Mouse (Mus musculus) liver, embryonic 16.5 days (tissue): ENCODE data around the gene Gorasp1. TPM values are rescaled to one million over a fixed set of nuclear protein-coding genes. Genes with fewer than 3 reads are reported as not detected.

Experiments used
- ATAC-seq: fragments of 200-750 bp; cut with Nextera tagmentation; 2 replicates; pipeline ENCODE4 v1.8.0; 2017; ENCODE audit warnings: low read depth, mild to moderate bottlenecking, moderate number of reproducible peaks, moderate library complexity
- H3K27ac ChIP-seq: fragments of 300-500 bp; sonication (generic); 2 replicates; pipeline ENCODE4 v1.5.1; 2014; ENCODE audit warnings: mild to moderate bottlenecking, low read length
- H3K27me3 ChIP-seq: fragments of 300-500 bp; sonication (generic); 2 replicates; pipeline ENCODE4 v1.6.1; 2014; ENCODE audit warnings: low read depth, low read length, mixed read lengths; ENCODE audit not compliant: control insufficient read depth, insufficient read depth
- H3K36me3 ChIP-seq: fragments of 300-500 bp; sonication (generic); 2 replicates; pipeline ENCODE4 v1.6.1; 2014; ENCODE audit warnings: mild to moderate bottlenecking; ENCODE audit not compliant: control insufficient read depth, insufficient read depth
- H3K4me1 ChIP-seq: fragments of 300-500 bp; sonication (generic); 2 replicates; pipeline ENCODE4 v1.6.1; 2014; ENCODE audit warnings: low read depth, low read length, mixed read lengths; ENCODE audit not compliant: control insufficient read depth
- H3K4me2 ChIP-seq: fragments of 300-500 bp; sonication (generic); 2 replicates; pipeline ENCODE4 v1.6.1; 2014; ENCODE audit warnings: low read depth, low read length, mixed read lengths
- H3K4me3 ChIP-seq: fragments of 300-500 bp; sonication (generic); 2 replicates; pipeline ENCODE4 v1.5.1; 2014; ENCODE audit warnings: low read depth, mild to moderate bottlenecking, low read length
- H3K9ac ChIP-seq: fragments of 300-500 bp; sonication (generic); 2 replicates; pipeline ENCODE4 v1.6.1; 2014; ENCODE audit warnings: low read depth, low read length
- H3K9me3 ChIP-seq: fragments of 300-500 bp; sonication (generic); replicated peaks from 2 replicates; pipeline ENCODE4 v1.6.1; 2016; ENCODE audit warnings: low read length; ENCODE audit not compliant: control insufficient read depth
- WGBS: fragments of 180-500 bp; shearing (Covaris S2); extraction: QIAGEN DNeasy Blood & Tissue Kit; methylation state at CpG from one replicate; pipeline ENCODE4 v1.1.7; 2014; ENCODE audit not compliant: insufficient replicate concordance; 5-methylcytosine and 5-hydroxymethylcytosine counted together
- polyA plus RNA-seq: library from polyadenylated mRNA; unstranded; fragments of >200 nt; fragmentation: Nextera tagmentation; extraction: Ambion mirVana; gene quantifications from 2 replicates; pipeline ENCODE4 v1.2.1, GENCODE M21; 2015

Gene Gorasp1
- polyA plus RNA-seq, 1 experiment from 2014 or later, result 10.6 TPM

DNA sequence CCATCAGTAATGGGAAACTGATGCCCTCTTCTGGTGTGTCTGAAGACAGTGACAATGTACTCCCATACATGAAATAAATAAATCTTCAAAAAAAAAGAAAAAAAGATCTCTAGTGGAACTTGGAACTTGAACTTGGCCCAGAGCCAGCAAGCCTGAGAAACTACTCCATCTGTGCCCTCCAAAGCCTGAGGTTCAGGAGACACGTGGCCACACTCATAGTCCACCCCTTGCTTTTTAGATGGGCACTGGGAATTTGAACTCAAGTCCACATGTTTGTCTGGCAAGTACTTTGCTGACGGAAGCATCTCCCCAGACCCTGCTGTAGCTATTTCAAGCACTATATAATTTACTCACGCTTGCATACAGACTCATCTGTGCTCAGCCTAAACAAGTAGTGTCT, 27.8 kb upstream of the Gorasp1 start:
- no peaks in the 10 kb centered on the region for H3K27me3 ChIP-seq
- no peak overlapping the region for H3K4me2 ChIP-seq
- 61% methylated on average over 3 of the region's 3 CpGs for WGBS
- H3K9ac ChIP-seq, result no peak overlapping the region
- ATAC-seq, result no peak
- no peaks in the 10 kb centered on the region for H3K36me3 ChIP-seq
- no peaks in the 10 kb centered on the region; the same call in none of the 2 replicates for H3K4me1 ChIP-seq
- no peak overlapping the region for H3K4me3 ChIP-seq
- no peaks in the 10 kb centered on the region for H3K9me3 ChIP-seq
- no peak overlapping the region for H3K27ac ChIP-seq

DNA sequence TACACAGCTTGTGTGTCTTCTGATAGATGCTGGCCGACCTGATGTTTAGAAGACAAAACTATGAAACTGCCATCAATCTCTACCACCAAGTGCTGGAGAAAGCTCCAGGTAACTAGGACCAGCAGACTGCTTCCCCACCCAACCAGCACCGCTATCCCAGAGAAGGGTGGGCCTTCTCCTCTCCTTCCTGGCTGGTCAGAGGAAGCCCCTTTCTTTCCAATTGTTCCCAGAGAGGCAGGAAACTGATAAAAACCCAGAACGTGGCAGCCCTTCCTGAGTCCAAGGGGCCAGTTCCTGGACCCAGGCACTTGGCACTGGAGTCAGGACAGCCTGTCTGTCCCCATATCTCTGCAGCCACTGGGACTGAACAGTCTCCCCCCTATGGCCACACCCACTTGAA, 26.8 kb upstream of the Gorasp1 start:
- Histone ChIP-seq H3K4me3 (no peak overlapping the region), H3K27ac (no peak overlapping the region), H3K4me1 (no peaks in the 10 kb centered on the region; the same call in 1 of the 2 replicates), H3K9ac (no peak overlapping the region), H3K27me3 (no peaks in the 10 kb centered on the region), H3K36me3 (no peaks in the 10 kb centered on the region), H3K9me3 (no peaks in the 10 kb centered on the region), H3K4me2 (no peak overlapping the region)
- ATAC-seq, result no peak
- WGBS, result 35% methylated on average over 3 of the region's 3 CpGs

DNA sequence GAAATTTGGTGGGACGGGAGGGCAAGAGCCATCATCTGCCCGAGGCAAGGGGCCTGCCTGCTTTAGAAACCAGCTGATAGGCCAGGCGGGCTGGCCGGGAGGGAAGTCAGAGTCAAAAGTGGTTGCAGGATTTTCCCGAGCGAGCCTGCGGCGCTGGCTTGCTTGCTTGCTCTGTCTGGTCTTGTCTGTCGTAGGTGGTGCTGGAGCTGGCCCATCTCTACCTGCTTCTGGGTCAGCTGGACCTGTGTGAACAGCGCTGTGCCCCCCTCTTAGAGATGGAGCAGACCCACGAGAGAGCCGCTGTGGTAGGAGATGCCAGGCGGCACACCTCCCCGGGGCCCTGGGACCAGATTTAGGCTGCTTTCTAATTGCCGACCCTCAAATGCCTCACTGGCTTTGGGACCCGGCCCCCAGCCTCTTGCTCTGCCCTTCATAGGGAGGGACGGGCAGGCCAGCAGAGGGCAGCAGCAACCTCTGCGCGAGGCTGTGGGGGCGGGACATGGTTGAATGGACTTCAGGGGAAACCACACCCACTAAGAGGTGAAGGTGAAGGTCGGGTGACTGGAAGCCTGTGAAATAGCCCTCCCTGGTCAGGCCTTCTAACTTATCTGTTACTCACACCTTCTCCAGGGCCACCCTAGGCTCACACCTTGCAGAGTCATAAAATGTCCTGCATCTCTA, 25.8 kb upstream of the Gorasp1 start:
- Histone ChIP-seq H3K4me2 (no peak overlapping the region), H3K9me3 (no peaks in the 10 kb centered on the region), H3K4me1 (no peaks in the 10 kb centered on the region; the same call in 1 of the 2 replicates), H3K4me3 (no peak overlapping the region), H3K27ac (no peak overlapping the region), H3K36me3 (no peaks in the 10 kb centered on the region), H3K27me3 (no peaks in the 10 kb centered on the region), H3K9ac (no peak overlapping the region)
- ATAC-seq, result peak; percentile 75
- 15% methylated on average over 21 of the region's 21 CpGs for WGBS

DNA sequence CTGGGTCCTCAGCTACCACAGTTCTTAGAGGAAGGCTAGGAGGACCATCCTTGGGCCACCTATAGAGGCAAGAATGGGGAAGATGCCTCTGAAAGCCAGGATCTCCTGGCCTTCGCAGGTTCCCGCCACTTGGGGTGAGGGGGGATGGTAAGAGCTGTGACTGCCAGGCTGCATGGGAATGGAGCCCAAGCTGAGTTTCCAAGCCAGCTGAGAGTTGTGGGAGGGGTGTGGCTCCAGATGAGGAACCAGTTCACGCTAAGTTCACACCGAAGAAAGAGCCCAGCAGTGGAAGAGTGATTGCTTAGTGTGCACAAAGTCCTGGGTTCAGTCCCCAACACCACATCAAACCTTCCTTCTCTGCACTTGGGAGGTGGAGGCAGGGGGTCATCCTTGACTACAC, 24.9 kb upstream of the Gorasp1 start:
- 54% methylated on average over 4 of the region's 4 CpGs for WGBS
- ATAC-seq, result no peak
- Histone ChIP-seq H3K4me3 (no peak overlapping the region), H3K4me1 (no peaks in the 10 kb centered on the region; the same call in 1 of the 2 replicates), H3K27me3 (no peaks in the 10 kb centered on the region), H3K4me2 (no peak overlapping the region), H3K9me3 (no peaks in the 10 kb centered on the region), H3K36me3 (no peaks in the 10 kb centered on the region), H3K27ac (no peak overlapping the region), H3K9ac (no peak overlapping the region)

DNA sequence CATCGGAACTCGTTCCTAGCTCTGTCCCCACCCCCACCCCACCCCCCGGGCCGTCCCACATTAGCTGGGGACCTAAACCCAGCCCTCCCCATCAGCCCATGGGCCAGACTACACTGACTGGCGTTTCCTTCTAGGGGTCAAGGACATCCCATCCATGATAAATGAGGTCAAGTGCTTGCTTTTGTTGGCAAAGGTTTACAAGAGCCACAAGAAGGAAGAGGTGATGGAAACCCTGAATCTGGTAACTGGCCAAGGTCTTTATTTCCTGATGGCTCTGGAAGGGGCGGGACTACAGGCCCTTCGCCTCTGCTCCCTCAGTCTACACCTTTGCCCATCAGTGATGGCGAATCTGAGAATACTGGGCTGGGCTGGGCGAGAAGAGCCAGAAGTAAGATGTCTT, 21.5 kb upstream of the Gorasp1 start:
- no peaks in the 10 kb centered on the region for H3K27me3 ChIP-seq
- H3K27ac ChIP-seq, result no peak overlapping the region
- no peak overlapping the region for H3K4me2 ChIP-seq
- no peaks in the 10 kb centered on the region for H3K9me3 ChIP-seq
- no peak overlapping the region for H3K9ac ChIP-seq
- H3K36me3 ChIP-seq, result no peaks in the 10 kb centered on the region
- 50% methylated on average over 9 of the region's 9 CpGs for WGBS
- no peak overlapping the region for H3K4me3 ChIP-seq
- H3K4me1 ChIP-seq, result no peaks in the 10 kb centered on the region; the same call in 1 of the 2 replicates
- ATAC-seq, result no peak

DNA sequence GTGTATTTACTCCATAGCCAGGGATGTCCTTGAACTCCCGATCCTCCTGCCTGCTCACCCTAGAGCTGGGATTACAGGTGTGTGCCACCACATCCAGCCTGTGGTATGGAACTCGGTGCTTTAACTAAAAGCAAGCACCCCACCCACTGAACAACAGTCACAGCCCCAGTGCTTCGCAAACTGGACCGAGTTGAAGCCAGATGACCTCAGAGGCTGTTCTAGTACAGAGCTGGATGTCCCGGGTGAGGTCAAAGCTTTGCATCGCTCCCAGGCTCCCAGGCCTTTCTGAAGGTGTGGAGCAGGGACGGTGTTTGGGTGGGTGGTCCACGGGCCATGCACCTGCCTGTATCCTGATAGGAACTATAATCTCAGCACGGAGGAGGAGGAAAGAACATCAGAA, 14.0 kb upstream of the Gorasp1 start:
- Histone ChIP-seq H3K36me3 (no peaks in the 10 kb centered on the region), H3K9ac (no peak overlapping the region), H3K27ac (no peak overlapping the region), H3K4me1 (no peaks in the 10 kb centered on the region), H3K4me2 (no peak overlapping the region), H3K27me3 (no peaks in the 10 kb centered on the region), H3K9me3 (no peaks in the 10 kb centered on the region), H3K4me3 (no peak overlapping the region)
- 58% methylated on average over 9 of the region's 9 CpGs for WGBS
- ATAC-seq, result no peak

DNA sequence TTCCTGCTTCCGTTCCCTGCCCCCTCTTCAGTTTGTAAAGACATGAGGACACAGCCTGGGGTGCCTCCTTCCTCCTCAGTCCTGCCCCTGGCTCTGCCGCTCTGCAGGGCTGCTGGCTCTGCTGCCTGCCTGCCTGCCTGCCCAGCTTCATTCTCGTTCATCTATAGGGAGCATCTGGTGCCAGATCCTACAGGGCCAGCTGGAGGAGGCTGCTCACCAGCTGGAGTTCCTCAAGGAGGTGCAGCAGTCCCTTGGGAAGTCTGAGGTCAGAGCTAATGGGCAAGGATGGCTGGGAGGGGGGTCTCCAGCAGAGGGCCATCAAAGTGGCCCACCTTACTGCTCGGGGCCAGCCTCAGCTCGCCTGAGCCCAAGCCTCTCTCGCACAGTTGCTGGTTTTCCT, 13.1 kb upstream of the Gorasp1 start:
- Histone ChIP-seq H3K4me1 (no peaks in the 10 kb centered on the region), H3K27ac (no peak overlapping the region), H3K9me3 (no peaks in the 10 kb centered on the region), H3K4me2 (no peak overlapping the region), H3K9ac (no peak overlapping the region), H3K4me3 (no peak overlapping the region), H3K36me3 (no peaks in the 10 kb centered on the region), H3K27me3 (no peaks in the 10 kb centered on the region)
- 52% methylated on average over 6 of the region's 6 CpGs for WGBS
- ATAC-seq, result no peak

DNA sequence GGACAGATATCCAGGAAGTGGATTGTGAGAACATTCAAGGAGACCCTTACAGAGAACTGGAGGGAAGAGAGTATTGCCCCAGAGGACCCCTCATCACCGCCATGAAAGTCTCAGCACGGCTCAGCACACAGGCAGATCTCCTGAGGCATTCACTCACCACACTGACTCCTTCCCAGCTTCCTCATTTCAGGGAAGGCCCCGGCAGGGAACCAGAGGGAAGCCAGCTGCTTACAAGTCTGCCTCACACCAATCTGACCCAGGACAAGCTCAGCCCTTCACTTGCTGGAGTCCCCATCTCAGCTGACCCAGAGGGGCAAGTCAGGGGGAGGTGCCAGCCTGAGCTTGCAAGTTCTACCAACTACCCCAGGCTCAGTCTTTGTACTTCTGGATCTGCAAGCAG, 11.4 kb upstream of the Gorasp1 start:
- 2% methylated on average over 3 of the region's 3 CpGs for WGBS
- no peak overlapping the region for H3K9ac ChIP-seq
- no peaks in the 10 kb centered on the region for H3K27me3 ChIP-seq

DNA sequence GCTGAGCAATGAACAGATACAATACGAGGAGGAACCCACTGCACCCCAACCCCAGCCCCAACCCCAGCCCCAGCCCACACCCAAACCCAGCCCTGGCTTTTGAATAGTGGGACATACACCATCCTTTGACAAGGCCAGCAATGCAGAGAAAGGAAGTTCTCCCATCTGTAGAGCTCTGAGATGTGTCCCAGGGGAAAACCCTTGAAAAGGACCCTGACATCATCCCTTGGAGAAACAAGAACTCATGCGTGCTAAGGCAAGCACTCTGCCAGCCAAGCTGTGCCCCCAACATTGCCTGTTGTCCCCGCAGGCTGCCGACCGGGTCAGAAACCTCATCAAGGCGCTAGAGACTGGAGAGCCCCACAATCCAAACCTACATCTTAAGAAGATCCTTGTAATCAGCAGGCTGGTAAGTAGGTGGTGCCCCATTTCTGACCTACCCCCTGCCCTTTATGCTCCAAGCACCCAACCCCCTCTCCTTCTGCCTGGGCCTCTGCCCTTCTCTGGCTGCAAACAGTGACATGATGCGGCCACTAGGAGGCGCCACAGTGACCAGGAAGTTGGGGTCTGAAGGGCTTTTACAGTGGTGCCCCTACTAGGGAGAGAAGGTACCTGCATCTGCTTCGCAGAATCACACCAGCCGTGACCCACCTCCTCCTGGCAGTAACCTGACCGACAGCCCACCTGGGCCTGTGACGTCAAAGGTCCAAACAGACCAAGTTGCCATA, 8.0 kb upstream of the Gorasp1 start:
- no peaks in the 10 kb centered on the region for H3K27me3 ChIP-seq
- H3K4me1 ChIP-seq, result no peaks in the 10 kb centered on the region
- H3K9me3 ChIP-seq, result no peaks in the 10 kb centered on the region
- WGBS, result 65% methylated on average over 12 of the region's 12 CpGs
- H3K4me3 ChIP-seq, result no peak overlapping the region
- H3K36me3 ChIP-seq, result no peaks in the 10 kb centered on the region
- H3K27ac ChIP-seq, result no peak overlapping the region
- ATAC-seq, result no peak
- H3K9ac ChIP-seq, result no peak overlapping the region
- no peak overlapping the region for H3K4me2 ChIP-seq

More for the DNA sequence above, 11.4 kb upstream of the Gorasp1 start:
- ATAC-seq, result no peak
- Histone ChIP-seq H3K27ac (no peak overlapping the region), H3K4me2 (no peak overlapping the region), H3K36me3 (no peaks in the 10 kb centered on the region), H3K4me1 (no peaks in the 10 kb centered on the region), H3K9me3 (no peaks in the 10 kb centered on the region), H3K4me3 (no peak overlapping the region)
